Mouse (Mus musculus): Measurements from ENCODE around the gene Rai1. TPM values are rescaled to one million over a fixed set of nuclear protein-coding genes. Genes with fewer than 3 reads are reported as not detected.

Gene Rai1
- 30.4 TPM for polyA plus RNA-seq (2017; shearing (Covaris generic))

DNA sequence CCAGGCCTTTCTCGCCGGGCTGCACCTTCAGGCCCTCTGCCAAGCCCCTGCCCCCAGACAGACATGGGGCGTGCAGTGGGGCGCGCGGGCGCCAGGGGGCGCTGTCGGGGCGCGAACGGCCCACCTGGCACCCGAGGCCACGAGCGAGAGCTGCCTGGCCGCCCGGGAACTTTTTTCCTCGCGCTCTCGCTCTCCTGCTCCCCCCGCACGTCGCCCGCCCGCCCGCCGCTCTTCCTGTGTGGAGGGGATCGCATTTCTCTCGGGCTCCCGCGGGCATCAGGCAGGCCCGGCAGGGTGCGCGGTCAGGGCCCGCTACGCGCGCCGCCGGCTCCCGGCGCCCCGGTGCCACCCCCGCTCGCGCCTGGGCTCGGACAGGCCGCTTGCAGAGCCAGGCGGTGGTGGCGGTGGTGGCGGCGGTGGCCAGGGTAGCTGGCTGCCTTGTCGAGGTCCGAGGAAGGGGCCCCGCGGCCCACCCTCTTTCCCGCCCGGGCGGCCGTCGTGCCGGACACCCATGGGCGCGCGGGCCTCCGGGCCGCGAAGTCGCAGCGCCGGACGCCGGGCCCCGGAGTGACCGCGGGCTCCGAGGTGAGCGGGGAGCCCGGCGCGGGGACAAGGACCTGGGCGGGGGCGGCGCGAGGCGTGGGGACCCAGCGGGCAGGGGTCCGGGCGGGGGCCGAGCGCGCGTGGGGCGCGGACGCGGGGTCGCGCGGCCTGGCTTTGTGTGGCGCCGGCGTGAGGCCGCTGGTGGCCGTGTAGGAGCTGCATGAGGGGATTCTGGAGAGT lies at the start of gene Rai1:
Rai1 (plus strand) TSS at position 204 of the 783 bp plus-strand sequence.

DNA sequence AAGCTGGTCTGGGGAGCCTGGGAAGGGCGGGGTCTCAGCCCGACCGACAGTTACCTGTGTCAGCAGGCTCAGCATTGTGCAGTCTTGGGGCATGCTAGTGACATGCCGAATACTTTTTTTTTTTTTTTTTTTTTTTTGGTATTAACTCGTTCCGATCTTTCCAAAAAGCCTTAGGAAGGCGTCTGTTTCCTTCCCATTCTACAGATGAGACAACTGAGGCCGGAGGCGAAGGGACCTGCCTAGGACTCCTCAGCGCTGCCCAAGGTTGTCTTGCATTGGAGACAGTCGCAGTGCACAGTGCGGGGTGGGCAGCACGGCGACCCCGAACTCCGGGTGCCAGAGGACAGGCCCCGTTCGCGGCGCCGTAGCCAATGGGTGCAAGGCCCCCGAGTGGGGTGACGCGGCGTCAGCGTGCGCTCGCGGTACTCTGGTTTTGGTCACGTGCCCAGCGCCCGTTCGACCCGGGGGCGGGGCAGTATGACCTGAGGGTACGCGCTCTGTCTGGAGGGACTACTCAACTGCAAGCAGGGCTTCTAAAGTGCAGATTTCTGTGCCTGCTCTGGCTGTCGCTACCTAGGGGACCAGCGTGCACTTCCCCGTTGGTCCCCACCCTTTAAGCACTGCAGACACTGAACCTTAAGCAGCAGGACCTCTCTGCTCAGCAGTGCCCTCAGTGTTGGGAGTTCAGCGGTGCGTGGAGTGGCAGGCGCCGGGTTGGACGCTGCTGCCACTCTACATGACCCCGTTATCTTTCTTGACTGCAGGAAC lies 117.8 kb downstream of the Rai1 start, which contains the start of gene Srebf1:
Srebf1 (minus strand) TSS at position 113 of the 768 bp plus-strand sequence.

Other genes with a start within 250 kb of the Rai1 start
- gene Med9, start 156.8 kb upstream of the Rai1 start, polyA plus RNA-seq (2017; shearing (Covaris generic)): 19.7 TPM
- 0.54 TPM for gene Rasd1, start 140.1 kb upstream of the Rai1 start, polyA plus RNA-seq (2017; shearing (Covaris generic))
- gene Pemt, start 58.5 kb upstream of the Rai1 start, polyA plus RNA-seq (2017; shearing (Covaris generic)): 2.3 TPM
- 80.2 TPM for gene Srebf1, start 117.6 kb downstream of the Rai1 start, polyA plus RNA-seq (2017; shearing (Covaris generic))
- gene Tom1l2, start 247.9 kb downstream of the Rai1 start, polyA plus RNA-seq (2017; shearing (Covaris generic)): 56.3 TPM
- gene Drc3, start 248.3 kb downstream of the Rai1 start, polyA plus RNA-seq (2017; shearing (Covaris generic)): 0.74 TPM

Data from CD4-positive, CD25-positive, alpha-beta regulatory T cell (primary cell).